Mouse (Mus musculus): ENCODE measurements around the gene Thg1l. TPM values are rescaled to one million over a fixed set of nuclear protein-coding genes. Genes with fewer than 3 reads are reported as not detected.

The Thg1l gene
- polyA plus RNA-seq, 1 experiment from 2014 or later = 15.7 TPM

DNA sequence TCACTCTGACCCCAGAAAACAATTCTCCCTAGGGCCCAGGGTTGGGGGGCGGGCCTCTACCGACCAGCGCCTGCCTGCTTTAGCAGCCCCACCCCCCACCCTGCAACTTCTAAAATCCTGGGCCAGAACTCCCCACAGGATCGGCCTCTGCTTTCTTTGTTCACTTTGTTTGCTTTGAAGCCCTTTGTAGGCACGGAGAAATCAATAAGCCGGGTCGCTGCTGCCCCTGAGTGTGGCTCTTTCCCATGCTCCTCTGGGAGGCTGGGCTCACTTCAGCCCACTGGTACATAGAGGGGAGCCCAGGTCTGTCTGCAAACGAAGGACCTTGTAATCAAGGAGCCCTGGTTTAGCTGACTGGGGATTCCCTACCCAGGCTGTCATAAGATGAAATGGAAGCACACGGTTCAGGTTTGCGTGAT is 33.8 kb downstream of the Thg1l start:
- Histone ChIP-seq H3K4me1 (replicated peaks; ENCODE audit: control insufficient read depth, insufficient read depth, low read length) (peaks cover 6% of the 10 kb centered on the region; the same call in 1 of the 2 replicates), H3K36me3 (ENCODE audit: control insufficient read depth, insufficient read depth, low read length) (no peaks in the 10 kb centered on the region), H3K4me3 (ENCODE audit: low read depth, low read length) (no peak overlapping the region), H3K27ac (ENCODE audit: low read depth, low read length) (peak overlapping the region; percentile 80), H3K4me2 (replicated peaks; ENCODE audit: low read depth, low read length) (0 out of 2 replicates have a peak overlapping the region, but pooled peaks have one; percentile 26), H3K9me3 (ENCODE audit: control insufficient read depth, low read length) (no peaks in the 10 kb centered on the region), H3K9ac (ENCODE audit: low read depth, low read length) (peak overlapping the region; percentile 46; the same call in 1 of the 2 replicates), H3K27me3 (ENCODE audit: control insufficient read depth, insufficient read depth, low read length) (no peaks in the 10 kb centered on the region)
- ATAC-seq (ENCODE audit: low FRiP score) = peak; percentile 60
- peak; percentile 53 for DNase-seq (ENCODE audit: low spot score)
- 8% methylated on average over 10 of the region's 10 CpGs for WGBS

GRCm38 (mm10) chr11:45921026-45921425 is 34.3 kb downstream of the Thg1l start:
- no peak overlapping the region for H3K4me3 ChIP-seq (ENCODE audit: low read depth, low read length)
- H3K27ac ChIP-seq (ENCODE audit: low read depth, low read length) = peak overlapping the region; percentile 80
- no peaks in the 10 kb centered on the region for H3K36me3 ChIP-seq (ENCODE audit: control insufficient read depth, insufficient read depth, low read length)
- no peak for DNase-seq (ENCODE audit: low spot score)
- WGBS = 49% methylated on average over 8 of the region's 8 CpGs
- peaks cover 6% of the 10 kb centered on the region; the same call in 1 of the 2 replicates for H3K4me1 ChIP-seq (replicated peaks; ENCODE audit: control insufficient read depth, insufficient read depth, low read length)
- peak overlapping the region; percentile 46; the same call in 1 of the 2 replicates for H3K9ac ChIP-seq (ENCODE audit: low read depth, low read length)
- H3K4me2 ChIP-seq (replicated peaks; ENCODE audit: low read depth, low read length) = no peak overlapping the region
- no peak; the same call in 1 of the 2 replicates for ATAC-seq (ENCODE audit: low FRiP score)
- no peaks in the 10 kb centered on the region for H3K27me3 ChIP-seq (ENCODE audit: control insufficient read depth, insufficient read depth, low read length)
- H3K9me3 ChIP-seq (ENCODE audit: control insufficient read depth, low read length) = no peaks in the 10 kb centered on the region

GRCm38 (mm10) chr11:45918836-45919235 is 36.5 kb downstream of the Thg1l start:
- peaks cover 6% of the 10 kb centered on the region; the same call in 1 of the 2 replicates for H3K4me1 ChIP-seq (replicated peaks; ENCODE audit: control insufficient read depth, insufficient read depth, low read length)
- WGBS = 77% methylated on average over 4 of the region's 4 CpGs
- H3K27me3 ChIP-seq (ENCODE audit: control insufficient read depth, insufficient read depth, low read length) = no peaks in the 10 kb centered on the region
- H3K36me3 ChIP-seq (ENCODE audit: control insufficient read depth, insufficient read depth, low read length) = no peaks in the 10 kb centered on the region
- ATAC-seq (ENCODE audit: low FRiP score) = 0 out of 2 replicates have a peak, but pooled peaks have one; percentile 3
- no peak overlapping the region for H3K4me3 ChIP-seq (ENCODE audit: low read depth, low read length)
- H3K27ac ChIP-seq (ENCODE audit: low read depth, low read length) = no peak overlapping the region
- H3K4me2 ChIP-seq (replicated peaks; ENCODE audit: low read depth, low read length) = no peak overlapping the region
- H3K9me3 ChIP-seq (ENCODE audit: control insufficient read depth, low read length) = no peaks in the 10 kb centered on the region
- H3K9ac ChIP-seq (ENCODE audit: low read depth, low read length) = no peak overlapping the region
- no peak for DNase-seq (ENCODE audit: low spot score)

GRCm38 (mm10) chr11:45918018-45918417 is 37.3 kb downstream of the Thg1l start:
- H3K9ac ChIP-seq (ENCODE audit: low read depth, low read length) = no peak overlapping the region
- peaks cover 6% of the 10 kb centered on the region; the same call in 1 of the 2 replicates for H3K4me1 ChIP-seq (replicated peaks; ENCODE audit: control insufficient read depth, insufficient read depth, low read length)
- DNase-seq (ENCODE audit: low spot score) = no peak
- no peak overlapping the region for H3K27ac ChIP-seq (ENCODE audit: low read depth, low read length)
- H3K4me2 ChIP-seq (replicated peaks; ENCODE audit: low read depth, low read length) = no peak overlapping the region
- H3K36me3 ChIP-seq (ENCODE audit: control insufficient read depth, insufficient read depth, low read length) = no peaks in the 10 kb centered on the region
- no peak overlapping the region for H3K4me3 ChIP-seq (ENCODE audit: low read depth, low read length)
- no peaks in the 10 kb centered on the region for H3K9me3 ChIP-seq (ENCODE audit: control insufficient read depth, low read length)
- ATAC-seq (ENCODE audit: low FRiP score) = no peak
- H3K27me3 ChIP-seq (ENCODE audit: control insufficient read depth, insufficient read depth, low read length) = no peaks in the 10 kb centered on the region
- 93% methylated on average over 6 of the region's 6 CpGs for WGBS

GRCm38 (mm10) chr11:45916196-45916595 is 39.1 kb downstream of the Thg1l start:
- 0 out of 2 replicates have a peak, but pooled peaks cover 2% of the 10 kb centered on the region for H3K36me3 ChIP-seq (ENCODE audit: control insufficient read depth, insufficient read depth, low read length)
- no peaks in the 10 kb centered on the region for H3K27me3 ChIP-seq (ENCODE audit: control insufficient read depth, insufficient read depth, low read length)
- no peak for DNase-seq (ENCODE audit: low spot score)
- ATAC-seq (ENCODE audit: low FRiP score) = no peak
- peaks cover 2% of the 10 kb centered on the region; the same call in 1 of the 2 replicates for H3K4me1 ChIP-seq (replicated peaks; ENCODE audit: control insufficient read depth, insufficient read depth, low read length)
- H3K9ac ChIP-seq (ENCODE audit: low read depth, low read length) = no peak overlapping the region
- 84% methylated on average over 10 of the region's 10 CpGs for WGBS
- H3K4me3 ChIP-seq (ENCODE audit: low read depth, low read length) = no peak overlapping the region
- H3K27ac ChIP-seq (ENCODE audit: low read depth, low read length) = no peak overlapping the region
- H3K4me2 ChIP-seq (replicated peaks; ENCODE audit: low read depth, low read length) = no peak overlapping the region
- no peaks in the 10 kb centered on the region for H3K9me3 ChIP-seq (ENCODE audit: control insufficient read depth, low read length)

DNA sequence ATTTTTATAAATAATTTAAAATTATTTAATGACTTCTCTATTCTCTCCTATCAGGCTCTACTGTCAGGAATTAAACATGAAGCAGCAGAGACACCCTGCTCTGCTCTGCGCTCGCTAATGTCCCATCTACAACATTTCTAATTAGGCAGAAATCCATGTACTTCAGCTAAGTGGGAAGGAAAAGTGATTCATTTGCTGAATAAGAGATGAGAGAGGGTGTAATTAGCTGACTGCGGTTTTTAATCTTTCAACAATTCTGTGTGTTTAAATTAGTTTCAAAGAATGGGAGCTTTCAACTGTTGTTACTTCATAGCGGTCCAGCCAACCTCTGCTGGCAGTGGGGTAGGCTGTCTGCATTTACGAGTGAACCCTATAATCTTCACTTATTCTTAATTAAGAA is 44.6 kb downstream of the Thg1l start:
- ATAC-seq (ENCODE audit: low FRiP score) (no peak), DNase-seq (ENCODE audit: low spot score) (no peak)
- H3K27ac ChIP-seq (ENCODE audit: low read depth, low read length) = no peak overlapping the region
- no peaks in the 10 kb centered on the region for H3K9me3 ChIP-seq (ENCODE audit: control insufficient read depth, low read length)
- 96% methylated on average over 5 of the region's 5 CpGs for WGBS
- H3K4me2 ChIP-seq (replicated peaks; ENCODE audit: low read depth, low read length) = no peak overlapping the region
- no peak overlapping the region for H3K4me3 ChIP-seq (ENCODE audit: low read depth, low read length)
- H3K36me3 ChIP-seq (ENCODE audit: control insufficient read depth, insufficient read depth, low read length) = 0 out of 2 replicates have a peak, but pooled peaks cover 2% of the 10 kb centered on the region
- no peaks in the 10 kb centered on the region for H3K4me1 ChIP-seq (replicated peaks; ENCODE audit: control insufficient read depth, insufficient read depth, low read length)
- H3K9ac ChIP-seq (ENCODE audit: low read depth, low read length) = no peak overlapping the region
- H3K27me3 ChIP-seq (ENCODE audit: control insufficient read depth, insufficient read depth, low read length) = no peaks in the 10 kb centered on the region

DNA sequence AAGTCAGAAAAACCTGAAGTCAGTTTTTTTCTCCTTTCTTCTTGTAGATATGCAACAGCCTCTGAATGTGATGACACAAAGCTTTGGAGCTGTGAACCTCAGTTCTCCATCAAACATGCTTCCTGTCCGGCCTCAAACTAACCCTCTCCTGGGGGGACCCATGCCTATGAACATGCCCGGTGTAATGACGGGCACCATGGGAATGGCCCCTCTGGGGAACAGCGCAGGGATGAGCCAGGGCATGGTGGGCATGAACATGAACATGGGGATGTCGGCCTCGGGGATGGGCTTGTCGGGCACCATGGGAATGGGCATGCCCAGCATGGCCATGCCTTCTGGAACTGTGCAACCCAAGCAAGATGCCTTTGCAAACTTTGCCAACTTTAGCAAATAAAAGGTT is 46.4 kb downstream of the Thg1l start:
- Histone ChIP-seq H3K27ac (ENCODE audit: low read depth, low read length) (no peak overlapping the region), H3K27me3 (ENCODE audit: control insufficient read depth, insufficient read depth, low read length) (no peaks in the 10 kb centered on the region), H3K4me1 (replicated peaks; ENCODE audit: control insufficient read depth, insufficient read depth, low read length) (no peaks in the 10 kb centered on the region), H3K36me3 (ENCODE audit: control insufficient read depth, insufficient read depth, low read length) (0 out of 2 replicates have a peak, but pooled peaks cover 2% of the 10 kb centered on the region), H3K4me3 (ENCODE audit: low read depth, low read length) (no peak overlapping the region), H3K9ac (ENCODE audit: low read depth, low read length) (no peak overlapping the region), H3K4me2 (replicated peaks; ENCODE audit: low read depth, low read length) (no peak overlapping the region), H3K9me3 (ENCODE audit: control insufficient read depth, low read length) (no peaks in the 10 kb centered on the region)
- no peak for DNase-seq (ENCODE audit: low spot score)
- ATAC-seq (ENCODE audit: low FRiP score) = no peak
- WGBS = 97% methylated on average over 7 of the region's 7 CpGs

- DNase-seq (ENCODE audit: low spot score) = no peak
- no peak overlapping the region for H3K4me3 ChIP-seq (ENCODE audit: low read depth, low read length)
- H3K9me3 ChIP-seq (ENCODE audit: control insufficient read depth, low read length) = no peaks in the 10 kb centered on the region
- 90% methylated on average over 7 of the region's 7 CpGs for WGBS
- H3K9ac ChIP-seq (ENCODE audit: low read depth, low read length) = no peak overlapping the region
- H3K27ac ChIP-seq (ENCODE audit: low read depth, low read length) = no peak overlapping the region
- no peak overlapping the region for H3K4me2 ChIP-seq (replicated peaks; ENCODE audit: low read depth, low read length)
- no peak for ATAC-seq (ENCODE audit: low FRiP score)
- 0 out of 2 replicates have a peak, but pooled peaks cover 2% of the 10 kb centered on the region for H3K36me3 ChIP-seq (ENCODE audit: control insufficient read depth, insufficient read depth, low read length)
- no peaks in the 10 kb centered on the region for H3K27me3 ChIP-seq (ENCODE audit: control insufficient read depth, insufficient read depth, low read length)
- H3K4me1 ChIP-seq (replicated peaks; ENCODE audit: control insufficient read depth, insufficient read depth, low read length) = no peaks in the 10 kb centered on the region
Observed at GRCm38 (mm10) chr11:45908070-45908469, 47.2 kb downstream of the Thg1l start.

- Histone ChIP-seq H3K4me3 (ENCODE audit: low read depth, low read length) (no peak overlapping the region), H3K4me2 (replicated peaks; ENCODE audit: low read depth, low read length) (no peak overlapping the region), H3K27me3 (ENCODE audit: control insufficient read depth, insufficient read depth, low read length) (no peaks in the 10 kb centered on the region), H3K9ac (ENCODE audit: low read depth, low read length) (no peak overlapping the region), H3K36me3 (ENCODE audit: control insufficient read depth, insufficient read depth, low read length) (0 out of 2 replicates have a peak, but pooled peaks cover 2% of the 10 kb centered on the region), H3K27ac (ENCODE audit: low read depth, low read length) (no peak overlapping the region), H3K9me3 (ENCODE audit: control insufficient read depth, low read length) (no peaks in the 10 kb centered on the region), H3K4me1 (replicated peaks; ENCODE audit: control insufficient read depth, insufficient read depth, low read length) (no peaks in the 10 kb centered on the region)
- DNase-seq (ENCODE audit: low spot score) (no peak), ATAC-seq (ENCODE audit: low FRiP score) (no peak)
- 89% methylated on average over 5 of the region's 5 CpGs for WGBS
Observed at GRCm38 (mm10) chr11:45907301-45907700, 48.0 kb downstream of the Thg1l start.

Measured in hindbrain, embryonic 11.5 days (tissue).